Mouse (Mus musculus) embryo, embryonic 10.5 days (tissue): ENCODE data around the gene Ascl2.
A peak's percentile ranks its signal among the peaks of the same experiment; 100 is the strongest.

ENCODE experiments used
- DNase-seq: peaks from one replicate; pipeline ENCODE4 v3.0.0-alpha.2; 2015; ENCODE audit warnings: low spot score

The Ascl2 gene

DNA sequence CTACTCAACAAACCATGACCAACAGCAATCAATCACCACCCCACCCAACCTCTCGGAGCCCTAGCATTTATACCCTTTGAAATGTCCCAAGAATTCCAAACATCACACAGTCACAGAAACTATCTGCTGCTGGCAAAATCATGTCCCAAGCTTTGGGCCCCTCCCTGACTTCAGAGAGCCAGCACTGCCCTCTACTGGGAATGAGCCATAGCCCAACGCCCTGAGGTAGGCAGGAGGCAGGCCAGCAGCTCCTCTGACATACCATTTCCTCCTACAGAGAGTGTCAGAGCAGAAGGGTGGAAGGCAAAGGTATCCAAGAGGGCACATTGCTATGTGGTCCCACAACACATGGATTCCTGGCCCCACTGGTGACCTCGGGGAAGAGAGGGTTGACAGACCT, 33.6 kb upstream of the Ascl2 start:
- DNase-seq, result peak; percentile 37

DNA sequence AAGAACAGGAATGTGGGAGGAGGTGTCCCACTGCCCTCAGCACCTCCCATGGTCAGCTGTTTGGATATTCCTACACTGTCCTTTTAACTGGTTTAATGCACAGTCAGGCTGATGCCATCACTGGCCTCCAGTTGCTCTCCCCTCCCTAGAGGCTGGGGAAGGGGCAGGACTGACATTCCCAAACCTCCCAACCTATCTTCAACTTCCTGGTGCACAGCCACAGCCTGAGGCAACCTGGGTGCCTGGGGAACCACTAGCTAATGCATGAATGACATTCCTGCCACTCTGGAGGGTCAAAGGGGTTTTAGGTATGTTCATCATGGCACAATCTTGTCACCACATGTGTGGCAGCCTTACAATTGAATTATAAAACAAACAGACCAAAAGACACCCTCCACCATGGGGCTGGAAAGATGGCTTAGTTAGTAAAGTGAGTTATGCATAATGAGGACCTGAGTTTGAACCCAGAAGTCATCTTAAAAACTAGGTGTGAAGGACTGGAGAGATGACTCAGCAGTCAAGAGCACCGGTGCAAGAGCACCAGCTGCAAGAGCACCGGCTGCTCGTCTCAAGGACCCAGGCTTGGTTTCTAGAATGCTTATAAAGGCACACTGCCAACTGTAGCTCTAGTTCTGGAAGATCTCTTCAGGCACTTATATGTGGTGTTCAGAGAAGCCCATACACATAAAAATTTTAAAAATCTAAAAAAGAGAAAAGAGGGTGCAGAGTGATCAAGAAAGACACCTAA, 28.5 kb upstream of the Ascl2 start:
- no peak for DNase-seq

DNA sequence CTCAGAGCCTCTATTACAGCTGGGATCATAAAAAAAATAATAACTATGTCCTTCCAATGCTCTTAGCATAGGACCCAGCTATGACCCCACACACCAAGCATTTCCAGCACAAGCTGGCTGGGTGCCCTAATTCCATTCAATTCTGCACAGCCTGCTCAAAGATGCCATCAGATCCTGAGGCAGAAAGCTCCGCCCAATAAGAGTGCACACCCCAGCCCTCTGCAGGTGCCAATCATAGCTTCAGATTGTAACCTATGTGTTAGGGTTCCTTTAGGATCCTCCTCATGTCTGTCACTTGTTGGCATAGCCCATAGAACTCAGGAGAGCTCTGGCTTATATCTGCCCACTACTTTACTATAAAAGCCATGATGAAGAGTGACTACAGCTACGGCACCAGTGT, 27.9 kb upstream of the Ascl2 start:
- no peak for DNase-seq

DNA sequence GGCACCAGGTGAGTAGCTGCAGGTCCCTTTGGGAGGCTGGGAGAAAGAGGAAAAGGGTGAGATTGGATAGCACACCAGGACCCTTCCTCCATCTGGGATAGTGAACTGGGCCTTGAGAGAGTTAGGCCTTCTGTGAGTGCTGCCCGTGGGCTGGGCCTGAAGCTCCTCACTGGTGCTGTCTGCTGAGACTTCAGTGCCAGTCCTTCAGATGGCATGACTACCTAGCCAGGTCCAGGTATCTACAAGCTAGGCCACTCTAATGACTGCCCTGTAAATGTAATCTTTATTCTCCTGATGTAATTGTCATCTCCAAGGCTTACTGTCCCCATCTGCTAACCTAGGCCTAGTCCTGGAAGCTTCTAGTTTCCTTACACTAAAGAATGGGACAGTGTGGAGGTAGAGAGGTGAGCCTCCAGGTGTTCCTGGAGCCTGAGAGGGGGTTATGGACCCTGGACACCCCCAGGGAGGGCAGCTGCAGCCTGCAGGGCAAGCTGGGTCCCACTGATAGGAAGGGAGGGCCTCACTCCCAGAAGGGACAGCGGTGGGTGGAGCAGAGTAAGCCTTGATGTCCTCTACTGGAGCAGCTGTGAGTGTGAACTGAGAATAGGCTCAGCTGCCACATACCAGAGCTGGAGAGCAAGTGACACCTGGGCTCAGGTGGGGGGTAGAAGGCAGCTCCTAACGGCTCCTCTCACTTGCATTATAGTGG, 26.7 kb upstream of the Ascl2 start:
- DNase-seq, result no peak

DNA sequence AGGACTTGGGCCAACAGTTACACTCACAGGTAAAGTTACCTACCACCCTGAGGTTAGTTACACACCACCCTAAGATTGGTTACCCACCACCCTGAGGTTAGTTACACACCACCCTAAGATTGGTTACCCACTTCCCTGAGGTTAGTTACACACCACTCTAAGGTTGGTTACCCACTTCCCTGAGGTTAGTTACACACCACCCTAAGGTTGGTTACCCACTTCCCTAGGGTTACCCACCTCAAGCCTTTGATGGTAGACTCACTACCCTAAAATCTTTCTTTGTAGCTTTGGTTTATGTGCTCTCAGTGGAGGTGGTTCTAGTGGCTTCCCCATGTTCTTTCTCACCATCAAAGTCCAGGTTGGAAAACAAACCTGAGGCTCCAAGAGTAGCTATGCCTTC, 25.9 kb upstream of the Ascl2 start:
- no peak for DNase-seq

DNA sequence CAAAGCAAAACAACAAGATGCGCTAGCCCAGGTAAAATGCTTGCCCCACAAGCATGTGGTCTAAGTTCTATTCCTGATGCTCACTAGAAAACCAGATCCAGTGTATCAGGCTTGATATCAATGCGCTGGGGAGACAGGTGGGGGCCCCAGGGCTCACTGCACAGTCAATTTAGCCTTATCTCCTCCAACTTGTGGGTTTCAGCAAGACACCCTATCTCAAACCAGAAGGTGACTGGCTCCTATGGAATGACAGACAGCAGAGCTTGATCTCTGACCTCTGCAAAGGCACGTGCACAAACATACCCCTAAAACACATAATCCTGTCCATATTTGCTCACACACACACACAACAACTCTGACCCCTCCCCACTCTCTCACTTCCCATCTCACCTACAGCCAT, 18.7 kb upstream of the Ascl2 start:
- no peak for DNase-seq

DNA sequence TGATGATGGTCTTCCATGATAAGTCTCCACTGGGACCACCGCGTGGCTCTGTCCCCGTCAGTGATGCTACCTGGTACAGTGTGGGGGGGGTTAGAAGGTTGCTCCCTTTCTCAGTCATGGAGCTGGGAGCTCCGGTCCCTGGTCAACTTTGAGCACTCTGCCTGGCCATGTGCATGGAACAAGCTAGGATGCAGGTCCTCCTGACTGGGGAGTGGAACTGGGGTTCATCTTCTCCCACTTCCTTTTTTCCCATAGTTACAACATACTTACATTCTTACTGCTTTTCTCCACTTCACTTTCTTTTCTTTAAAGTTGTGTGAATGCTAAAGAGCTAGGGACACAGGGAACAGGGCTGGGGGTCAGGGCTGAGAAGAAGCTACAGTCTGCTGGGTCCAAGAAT, 16.1 kb upstream of the Ascl2 start:
- DNase-seq, result no peak

DNA sequence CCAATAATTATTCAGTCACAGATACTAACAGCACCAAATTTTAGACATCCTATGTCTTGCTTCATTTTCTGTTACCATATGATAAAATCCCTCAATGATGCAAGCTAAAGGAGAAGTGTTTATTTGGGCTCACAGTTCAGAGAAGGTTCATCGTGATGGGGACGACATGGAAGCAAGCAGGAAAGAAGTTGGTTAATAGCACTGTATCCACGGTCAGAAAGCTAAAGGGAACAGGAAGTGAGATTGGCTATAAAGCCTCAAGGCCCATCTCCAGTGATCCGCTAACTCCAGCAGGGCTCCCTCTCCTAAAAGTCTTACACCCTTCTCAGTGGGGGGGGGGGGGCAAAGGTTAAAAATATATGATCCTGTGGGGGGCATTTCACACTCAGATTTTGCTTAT, 12.8 kb upstream of the Ascl2 start:
- DNase-seq, result no peak

DNA sequence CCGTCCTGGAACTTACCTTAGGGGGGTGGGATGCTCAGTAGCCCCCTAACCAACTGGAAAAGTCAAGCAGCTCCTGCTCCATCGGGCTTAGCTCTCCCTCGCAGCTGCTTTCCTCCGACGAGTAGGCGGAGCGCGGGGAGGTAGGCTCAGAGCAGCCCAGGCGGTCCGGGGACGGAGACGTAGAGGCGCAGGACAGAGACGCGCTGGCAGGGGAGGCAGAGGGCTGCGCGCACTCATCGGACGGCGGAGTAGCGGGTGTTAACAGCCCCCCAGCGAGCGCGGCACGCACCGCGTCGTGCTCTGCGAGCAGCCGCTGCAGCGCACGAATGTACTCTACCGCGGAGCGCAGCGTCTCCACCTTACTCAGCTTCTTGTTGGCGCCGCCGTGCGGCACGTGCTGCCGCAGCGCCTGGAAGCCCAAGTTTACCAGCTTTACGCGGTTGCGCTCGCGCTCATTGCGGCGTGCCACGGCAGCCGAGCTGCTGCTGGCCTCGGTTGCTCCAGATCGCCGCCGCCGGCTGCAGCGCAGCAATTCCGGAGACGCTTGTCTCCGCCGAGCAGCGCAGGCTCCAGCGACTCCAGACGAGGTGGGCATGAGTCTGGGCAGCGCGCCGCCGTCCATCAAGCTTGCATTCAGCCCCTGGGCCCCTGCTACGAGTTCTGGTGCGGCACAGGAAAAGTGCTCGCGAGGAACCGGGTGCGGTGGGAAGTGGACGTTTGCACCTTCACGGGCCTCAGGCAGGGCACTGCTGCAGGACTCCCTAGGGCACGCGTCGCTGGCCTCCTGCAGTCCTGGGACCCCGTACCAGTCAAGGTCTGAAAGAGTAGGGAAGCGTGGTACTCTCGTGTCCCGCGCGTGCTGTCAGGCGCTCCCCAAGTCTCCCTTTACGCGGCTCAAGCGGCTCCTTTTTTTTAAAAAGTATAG, 918 bp downstream of the Ascl2 start:
- peak; percentile 80 for DNase-seq

DNA sequence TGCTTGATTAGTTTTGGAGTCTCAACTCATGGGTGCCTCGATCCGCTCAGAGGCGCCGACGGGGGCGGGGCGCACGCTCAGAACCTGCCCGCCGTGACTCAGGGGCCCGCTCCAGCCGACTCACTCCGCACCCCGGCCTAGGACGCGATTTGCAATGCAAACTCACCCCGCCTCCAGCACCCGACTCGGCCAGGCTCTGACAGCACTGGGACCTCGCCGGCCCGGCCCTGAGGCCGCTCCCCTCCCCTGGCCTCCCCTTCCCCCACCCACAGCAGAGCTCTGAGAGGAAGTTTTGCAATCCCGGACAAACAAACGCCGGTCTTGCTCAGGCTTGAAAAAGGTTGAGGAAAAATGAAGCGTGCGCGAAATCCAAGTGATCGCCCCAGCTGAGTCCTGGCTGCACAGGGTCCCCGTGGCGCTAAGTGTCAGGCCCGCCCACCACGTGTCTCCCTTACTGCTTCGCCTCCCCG, 1.6 kb downstream of the Ascl2 start:
- peak; percentile 24 for DNase-seq

DNA sequence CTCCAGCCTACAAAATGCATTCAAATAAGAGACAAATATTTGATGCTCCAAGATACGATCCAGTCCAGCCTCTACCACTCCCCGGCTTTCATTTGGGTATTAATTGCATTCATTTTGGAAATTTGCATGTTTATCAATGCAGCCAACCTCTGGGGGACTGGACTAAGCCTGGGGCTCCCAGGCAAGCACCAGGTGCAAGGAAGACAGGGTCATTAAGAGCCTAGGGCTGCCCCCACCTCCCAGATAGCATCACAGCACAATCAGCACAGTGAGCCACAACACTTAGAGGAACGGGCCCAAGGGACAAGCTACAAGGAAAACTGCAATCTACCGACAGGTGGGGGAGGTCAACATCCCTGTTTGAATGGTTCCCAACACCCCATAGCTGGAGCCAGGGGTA, 9.3 kb downstream of the Ascl2 start:
- no peak for DNase-seq

DNA sequence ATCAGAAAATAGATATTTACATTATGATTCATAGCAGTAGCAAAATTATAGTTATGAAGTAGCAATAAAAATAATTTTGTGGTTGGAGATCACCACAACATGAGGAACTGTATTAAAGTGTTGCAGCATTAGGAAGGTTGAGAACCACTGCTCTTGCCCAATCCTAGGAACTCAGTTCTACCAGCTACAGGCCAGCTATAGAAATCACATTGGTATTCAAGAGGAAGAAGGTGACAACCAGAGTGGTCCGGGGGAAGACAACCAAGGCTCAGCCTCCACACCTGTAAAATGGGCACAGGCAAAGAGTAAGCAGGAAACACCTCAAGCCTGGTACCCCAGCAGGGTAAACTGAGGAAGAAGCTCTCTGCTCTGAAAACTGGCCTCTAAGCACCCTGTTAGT, 10.2 kb downstream of the Ascl2 start:
- DNase-seq, result no peak

DNA sequence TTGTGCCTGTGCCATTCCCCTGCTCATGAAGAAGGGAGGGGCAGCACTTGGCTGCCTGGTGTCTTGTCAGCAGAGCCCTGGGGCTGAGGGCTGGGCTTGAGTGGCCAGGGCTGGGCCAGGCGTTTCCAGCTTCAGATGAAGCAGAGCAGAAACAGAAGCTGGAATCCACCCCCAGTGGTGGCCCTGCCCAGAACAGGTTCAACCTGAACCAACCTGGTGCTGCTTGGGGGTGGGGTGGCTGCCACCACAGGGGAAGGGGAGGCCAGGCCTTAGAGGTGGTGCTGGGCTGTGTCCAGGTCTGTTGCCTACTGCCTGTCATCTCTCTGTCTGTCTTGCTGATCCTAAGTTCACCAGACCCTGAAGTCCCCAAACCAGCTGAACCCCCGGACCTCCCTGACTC, 13.0 kb downstream of the Ascl2 start:
- no peak for DNase-seq

DNA sequence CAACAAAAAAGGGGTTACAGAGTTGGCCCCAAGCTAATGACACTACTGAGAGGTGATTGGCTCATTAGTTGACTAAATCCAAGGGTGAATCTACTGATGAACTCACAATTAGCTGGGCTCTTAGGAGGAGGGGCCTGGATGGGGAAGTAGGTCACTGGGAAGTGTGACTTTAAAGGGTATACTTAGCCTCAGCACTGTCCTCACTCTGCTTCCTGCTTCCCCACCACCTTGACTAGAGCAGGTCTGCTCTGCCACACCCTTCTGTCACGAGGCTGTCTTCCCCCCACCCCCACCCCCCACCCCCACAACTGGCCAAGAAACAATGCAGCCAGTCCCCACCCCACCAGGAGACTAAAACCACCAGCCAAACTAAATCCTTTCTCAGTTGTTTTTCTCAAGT, 19.5 kb downstream of the Ascl2 start:
- DNase-seq, result no peak

DNA sequence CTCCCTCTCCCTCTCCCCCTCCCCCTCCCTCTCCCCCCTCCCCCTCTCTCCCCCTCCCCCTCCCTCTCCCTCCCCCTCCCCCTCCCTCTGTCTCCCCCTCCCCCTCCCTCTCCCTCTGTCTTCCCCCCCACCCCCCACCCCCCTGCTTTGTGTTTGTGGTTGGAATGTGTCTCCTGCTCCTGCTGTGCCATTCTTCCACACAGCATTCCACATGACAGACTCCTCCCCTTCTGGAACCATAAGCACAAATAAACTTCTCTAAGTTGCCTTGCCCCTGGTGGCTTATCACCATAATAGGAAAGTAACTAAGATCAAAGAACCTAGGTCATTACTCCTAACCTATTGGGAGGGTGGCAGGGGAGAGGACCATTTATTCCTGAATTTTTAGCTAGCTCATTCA, 31.4 kb downstream of the Ascl2 start:
- no peak for DNase-seq

DNA sequence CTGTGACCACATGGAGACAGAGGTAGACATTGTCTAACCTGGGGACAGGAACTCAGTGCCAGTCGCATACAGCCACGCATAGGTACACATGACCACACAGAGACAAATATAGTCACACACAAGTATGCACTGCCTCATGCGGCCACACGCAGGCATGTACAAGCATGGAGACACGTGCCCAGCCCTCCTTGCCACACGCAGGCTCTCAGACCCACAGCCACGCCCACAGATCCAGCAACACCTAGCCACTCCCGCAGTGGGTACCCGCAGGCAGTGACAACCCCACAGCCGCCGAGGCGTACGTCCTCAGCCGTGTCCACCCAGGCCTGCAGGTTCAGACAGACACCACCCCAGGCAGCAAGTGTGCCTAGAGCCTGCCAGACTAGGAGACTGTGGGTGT, 33.4 kb downstream of the Ascl2 start:
- DNase-seq, result no peak

DNA sequence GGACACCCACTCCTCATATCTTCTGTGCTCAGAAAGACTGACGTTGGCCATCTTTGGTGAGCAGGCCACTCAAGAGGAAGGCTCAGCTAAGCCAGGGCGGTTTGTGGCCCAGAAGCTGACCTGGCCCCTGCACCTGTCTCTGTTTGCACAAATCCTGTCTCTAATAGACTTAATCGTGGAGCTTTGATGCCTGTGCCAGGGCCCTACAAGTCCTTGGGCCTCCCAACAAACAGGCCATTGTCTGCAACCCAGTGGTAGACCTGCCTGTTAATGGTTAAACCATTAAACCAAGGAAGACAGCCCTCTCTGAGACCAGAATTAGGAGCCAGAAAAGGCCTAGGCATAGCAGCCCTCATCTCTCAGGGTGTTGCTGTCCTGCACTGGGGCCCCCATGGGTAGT, 36.6 kb downstream of the Ascl2 start:
- DNase-seq, result no peak

DNA sequence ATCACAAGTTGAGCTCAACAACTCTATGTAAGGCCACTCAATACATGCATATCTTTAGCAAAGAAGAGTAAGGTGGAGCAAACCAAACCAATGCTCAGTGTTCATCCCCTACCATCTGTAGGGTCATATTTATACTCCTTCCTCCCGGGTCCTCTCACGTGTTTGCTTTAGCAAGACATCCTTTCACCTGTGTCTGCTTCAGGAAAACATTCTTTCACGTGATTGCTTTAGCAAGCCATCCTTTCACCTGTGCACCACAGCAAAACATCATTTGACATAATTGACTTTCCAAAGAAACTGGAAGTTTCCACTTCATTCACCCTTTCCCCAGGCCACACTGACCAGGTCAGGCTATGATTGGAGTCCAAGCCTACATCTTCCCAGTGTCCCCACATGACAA, 38.0 kb downstream of the Ascl2 start, which contains the start of gene Th:
Gene Th, minus strand, starts transcription at position 101 of the 400 bp plus-strand sequence.
- DNase-seq, result no peak

DNA sequence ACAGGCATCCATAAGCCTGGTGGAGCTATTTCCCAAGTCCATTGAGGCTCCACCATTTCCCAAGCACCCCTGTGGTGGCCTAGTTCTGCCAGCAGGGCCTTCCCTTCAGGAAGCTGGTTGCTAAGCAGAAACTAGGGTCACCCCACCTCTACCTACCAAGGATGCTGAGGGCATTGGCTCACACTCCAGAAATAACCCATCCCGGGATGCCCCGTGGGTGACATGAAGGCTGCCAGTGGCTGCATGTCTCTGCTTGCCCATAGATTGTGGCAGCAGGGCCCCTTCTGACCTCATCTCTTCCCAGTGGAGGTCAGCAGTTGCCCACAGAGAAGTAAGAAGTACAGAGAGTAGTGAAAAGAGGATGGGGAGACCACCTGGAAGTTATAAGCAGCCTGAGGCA, 39.5 kb downstream of the Ascl2 start:
- no peak for DNase-seq

DNA sequence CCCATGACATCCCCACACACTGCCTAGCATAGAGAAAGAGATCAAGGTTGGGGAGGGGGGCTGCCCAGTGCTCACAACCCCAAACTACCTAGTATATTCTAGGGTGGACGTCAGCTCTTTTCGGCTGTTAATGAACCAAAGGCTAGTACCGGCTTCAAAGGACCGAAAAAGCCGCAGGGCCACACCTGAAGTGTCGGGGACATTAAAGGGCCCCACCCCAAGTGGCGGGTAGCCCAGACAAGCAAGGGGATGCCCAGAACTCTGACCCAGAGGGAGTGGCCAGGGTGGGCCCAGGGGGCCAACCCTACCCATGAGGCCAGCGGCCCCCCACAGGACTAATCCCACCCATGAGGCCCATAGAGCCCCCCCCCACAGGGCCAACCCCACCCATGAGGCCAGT, 41.8 kb downstream of the Ascl2 start:
- no peak for DNase-seq

DNA sequence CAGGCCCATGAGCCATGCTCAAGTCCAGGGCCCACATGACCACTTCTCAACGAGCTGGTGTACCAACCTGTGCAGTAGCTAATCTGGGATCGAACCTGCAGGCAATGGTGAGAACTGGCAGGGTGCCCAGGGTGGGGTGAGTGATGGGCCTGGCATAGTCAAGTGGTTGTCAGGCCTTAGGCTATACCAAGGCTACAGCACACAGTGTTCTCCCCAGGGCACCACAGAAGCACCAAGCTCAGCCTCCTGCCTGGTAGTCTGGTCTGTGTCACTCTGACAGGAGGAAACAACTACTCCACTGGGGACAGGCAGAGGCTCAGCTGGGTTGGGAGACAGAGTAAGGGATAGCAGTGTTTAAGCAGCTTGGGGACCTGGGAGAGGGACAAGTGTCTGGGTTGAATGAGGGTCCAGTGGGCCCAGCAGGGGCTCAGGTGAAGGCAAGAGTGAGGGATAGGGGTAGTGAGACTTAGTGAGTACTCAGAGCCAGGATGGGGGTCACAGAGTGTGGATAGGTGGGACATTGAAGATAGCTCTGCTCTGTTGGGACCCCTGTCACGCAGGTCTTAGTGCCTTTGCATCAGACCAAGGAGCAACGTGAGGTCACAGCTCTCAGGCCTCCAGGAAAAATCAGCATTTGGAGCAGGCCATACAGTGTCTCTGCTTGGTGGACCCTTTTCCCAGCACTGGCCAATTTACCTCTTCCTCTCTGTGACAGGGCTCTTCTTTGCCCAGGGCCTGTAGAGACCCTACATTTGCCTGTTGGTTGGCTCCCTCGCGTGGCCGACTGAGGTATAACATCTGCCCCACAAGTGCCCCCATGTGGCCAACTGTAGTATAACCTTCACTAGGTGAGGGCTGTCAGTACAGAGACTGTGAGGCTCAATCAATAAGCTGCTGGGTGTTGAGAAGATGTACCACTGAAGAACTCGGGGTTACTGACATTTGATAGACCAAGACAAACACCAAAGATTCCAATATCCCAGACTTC, 50.1 kb downstream of the Ascl2 start:
- peak; percentile 85 for DNase-seq
